Mouse (Mus musculus) c-Kit-positive CD71-negative TER-119-negative erythroid progenitor cells, embryonic 14.5 days (primary cell): ENCODE measurements around the gene Slc5a11.
A peak's percentile ranks its signal among the peaks of the same experiment; 100 is the strongest.

Experiments
- DNase-seq: peaks from one replicate; pipeline ENCODE4 v3.0.0-alpha.2; 2013; ENCODE audit warnings: low read depth

Gene Slc5a11

DNA sequence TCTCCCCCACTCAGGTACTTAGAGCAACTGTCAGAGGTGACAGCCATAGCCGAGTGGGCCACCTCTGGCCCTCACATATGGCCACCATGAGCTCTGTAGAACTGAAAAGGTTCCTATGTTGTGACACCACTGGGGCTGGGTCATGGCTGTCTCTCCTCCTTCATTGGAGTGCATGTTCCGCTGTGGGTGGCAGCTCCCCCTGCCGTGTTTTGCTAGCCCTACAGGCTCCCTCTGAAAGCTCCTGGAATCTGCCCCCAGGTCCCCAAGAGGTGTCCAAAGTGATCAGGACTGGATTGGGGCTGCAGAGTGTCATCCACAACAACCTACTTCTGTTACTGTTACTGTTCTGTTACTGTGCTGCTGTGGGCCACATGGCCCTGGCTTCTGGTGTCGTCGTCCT, 2.3 kb upstream of the Slc5a11 start:
- no peak for DNase-seq

- no peak for DNase-seq
Observed at GRCm38 (mm10) chr7:123215138-123215537, 558 bp downstream of the Slc5a11 start.

DNA sequence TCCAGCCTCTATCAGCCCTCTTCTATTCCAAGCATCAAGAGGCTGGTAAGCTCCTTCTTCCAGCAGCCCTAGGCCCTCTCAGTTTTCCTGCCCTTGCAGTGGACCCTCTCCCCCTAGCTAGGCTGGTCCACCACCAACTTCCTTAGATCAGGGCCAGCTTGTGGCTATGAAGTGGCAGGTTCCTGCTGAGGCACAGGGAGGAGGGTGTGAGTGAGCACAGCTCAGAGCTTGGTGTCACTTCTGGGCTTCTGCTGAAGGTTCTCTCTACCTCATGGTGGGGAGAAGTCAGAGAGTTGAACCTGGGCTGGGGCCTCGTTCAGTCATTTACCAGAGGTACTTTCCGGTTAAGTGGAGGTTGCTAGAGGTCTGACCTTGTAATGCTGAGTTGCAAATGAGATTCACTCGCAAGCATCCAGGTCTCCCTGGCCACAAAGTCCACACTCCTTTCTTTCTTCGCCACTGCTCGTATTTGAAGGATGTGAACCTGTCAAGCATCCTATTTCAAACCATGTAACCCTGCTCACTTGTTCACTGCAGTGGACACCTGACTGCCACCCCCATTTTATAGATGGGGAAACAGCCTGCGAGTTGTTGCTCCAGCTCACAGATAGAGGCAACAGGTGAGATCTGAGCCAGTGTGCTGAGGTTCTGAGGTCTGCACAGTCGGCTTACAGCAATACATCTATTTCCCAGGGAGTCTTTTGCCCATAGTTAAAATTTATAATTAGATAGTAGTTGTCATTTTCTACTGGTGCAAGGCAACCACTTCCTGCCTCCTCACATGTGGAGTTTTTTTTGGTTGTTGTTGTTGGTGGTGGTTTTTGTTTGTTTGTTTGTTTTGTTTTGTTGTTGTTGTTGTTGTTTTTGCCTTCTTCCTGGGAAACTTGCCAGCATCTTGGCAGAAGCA, 3.1 kb downstream of the Slc5a11 start:
- DNase-seq: no peak

- no peak for DNase-seq
Observed at GRCm38 (mm10) chr7:123218620-123219019, 4.0 kb downstream of the Slc5a11 start.

DNA sequence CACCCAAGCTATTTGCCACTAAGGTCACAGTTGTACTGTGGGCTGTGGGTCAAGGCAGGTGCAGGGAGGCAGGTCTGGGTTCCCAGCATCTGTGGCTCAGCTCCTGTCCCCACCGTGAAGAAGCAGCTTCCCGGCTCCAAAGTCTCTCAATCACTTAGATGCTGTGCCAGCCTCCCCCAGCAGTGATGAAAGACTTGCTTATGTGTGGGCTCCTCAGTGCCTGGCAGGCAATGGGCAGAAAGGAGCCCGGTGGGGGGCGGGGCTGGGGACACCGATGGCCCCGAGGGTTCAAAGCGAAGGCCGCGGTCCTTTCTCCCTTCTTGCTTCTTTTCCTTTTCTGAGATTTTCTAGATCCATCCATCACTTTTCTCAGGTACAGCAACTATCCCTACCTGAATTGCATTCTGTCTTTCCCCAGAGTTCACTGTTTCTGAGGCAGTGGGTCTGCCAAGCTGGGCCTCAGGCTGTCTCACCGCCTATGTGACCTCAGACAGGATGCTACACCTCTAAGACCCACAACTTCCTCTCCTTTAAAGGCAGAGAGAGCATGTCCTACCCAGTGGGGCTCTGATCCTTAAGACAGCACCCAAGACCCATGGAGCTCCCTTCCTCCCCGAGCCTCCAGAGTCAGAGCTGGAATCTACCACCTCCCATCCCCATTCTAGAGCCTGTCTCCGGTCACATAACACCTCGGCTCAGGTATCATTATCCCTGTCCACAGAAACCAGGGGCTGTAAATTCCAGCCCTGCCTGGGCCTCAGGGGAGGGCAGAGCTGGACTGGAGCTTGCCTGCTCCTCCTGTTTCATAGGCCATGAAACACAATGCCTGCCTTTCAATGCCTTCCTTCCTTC, 5.4 kb downstream of the Slc5a11 start:
- DNase-seq: no peak

DNA sequence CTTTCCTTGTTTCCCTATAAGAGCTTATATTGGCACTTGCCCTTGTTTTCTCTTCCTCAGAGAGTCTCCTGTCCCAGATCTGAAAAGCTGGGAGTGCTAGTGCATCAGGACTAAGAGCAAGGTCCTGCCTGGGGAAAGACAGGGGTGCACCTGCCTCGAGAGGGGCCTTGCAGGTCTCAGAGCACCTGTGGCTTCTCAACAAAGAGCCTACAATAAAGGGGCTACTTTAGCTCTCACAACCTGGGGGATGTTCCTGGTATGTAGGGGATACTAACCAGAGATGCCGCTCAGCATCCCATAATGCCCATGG, 6.0 kb downstream of the Slc5a11 start:
- DNase-seq: no peak

DNA sequence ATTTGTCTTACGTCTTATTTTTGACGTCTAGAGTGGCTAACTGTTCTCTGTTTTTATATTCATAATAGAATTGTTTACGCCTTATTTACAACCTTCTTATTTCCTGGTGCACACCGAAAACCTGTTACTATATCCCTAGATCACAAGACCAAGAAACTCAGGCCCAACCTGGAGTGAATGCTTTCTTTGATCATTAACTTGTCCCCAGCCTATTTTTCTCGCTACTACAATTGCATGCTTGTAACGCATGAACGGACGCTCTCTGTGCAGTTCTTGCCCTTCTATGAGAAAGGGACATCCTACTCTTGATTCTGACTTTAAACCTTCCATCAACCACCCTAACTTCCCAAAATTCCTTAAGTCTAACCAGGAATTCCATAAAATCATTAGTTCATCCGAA, 9.5 kb downstream of the Slc5a11 start:
- no peak for DNase-seq

DNA sequence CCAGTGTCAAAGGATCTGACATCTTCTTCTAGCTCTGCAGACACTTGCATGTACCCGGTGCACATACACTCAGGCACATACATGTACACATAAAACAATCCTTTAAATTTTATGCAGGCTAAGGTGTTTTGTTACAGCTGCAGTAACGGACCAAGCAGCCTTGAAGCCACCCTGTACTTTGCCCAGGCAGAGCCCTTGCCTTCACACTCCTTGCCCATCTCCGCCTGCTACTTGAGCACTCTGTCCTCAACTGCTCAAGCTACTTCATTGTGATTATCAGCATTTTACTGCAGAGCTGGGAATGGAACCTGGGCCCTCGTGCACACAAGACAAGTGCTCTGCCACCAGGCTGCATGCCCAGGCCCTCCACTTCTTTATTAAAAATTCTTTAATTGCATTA, 10.6 kb downstream of the Slc5a11 start:
- DNase-seq: no peak

GRCm38 (mm10) chr7:123235449-123235848, 20.9 kb downstream of the Slc5a11 start:
- DNase-seq: peak; percentile 45

GRCm38 (mm10) chr7:123238621-123239020, 24.0 kb downstream of the Slc5a11 start:
- DNase-seq: no peak

DNA sequence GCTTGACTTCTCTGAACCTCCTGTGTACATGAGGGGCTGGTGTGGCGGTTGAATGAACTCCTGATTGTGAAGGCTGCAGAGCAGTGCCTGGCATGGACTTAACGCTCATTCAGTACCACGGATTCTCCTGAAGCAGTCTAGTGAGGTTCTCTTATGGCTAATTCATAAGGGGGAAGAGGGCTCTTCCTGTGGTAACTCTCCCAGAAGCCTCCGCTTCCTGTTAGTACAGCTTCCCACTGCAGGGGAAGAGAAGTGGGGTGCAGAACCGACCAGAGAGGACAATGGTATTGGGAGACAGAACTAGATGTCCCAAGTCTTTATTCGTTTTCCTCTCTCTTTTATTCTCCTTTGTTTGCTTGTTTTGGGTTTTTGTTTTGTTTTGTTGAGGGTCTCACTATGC, 25.5 kb downstream of the Slc5a11 start:
- no peak for DNase-seq

GRCm38 (mm10) chr7:123242241-123242640, 27.7 kb downstream of the Slc5a11 start:
- no peak for DNase-seq

- no peak for DNase-seq
Observed at GRCm38 (mm10) chr7:123244833-123245232, 30.3 kb downstream of the Slc5a11 start.

DNA sequence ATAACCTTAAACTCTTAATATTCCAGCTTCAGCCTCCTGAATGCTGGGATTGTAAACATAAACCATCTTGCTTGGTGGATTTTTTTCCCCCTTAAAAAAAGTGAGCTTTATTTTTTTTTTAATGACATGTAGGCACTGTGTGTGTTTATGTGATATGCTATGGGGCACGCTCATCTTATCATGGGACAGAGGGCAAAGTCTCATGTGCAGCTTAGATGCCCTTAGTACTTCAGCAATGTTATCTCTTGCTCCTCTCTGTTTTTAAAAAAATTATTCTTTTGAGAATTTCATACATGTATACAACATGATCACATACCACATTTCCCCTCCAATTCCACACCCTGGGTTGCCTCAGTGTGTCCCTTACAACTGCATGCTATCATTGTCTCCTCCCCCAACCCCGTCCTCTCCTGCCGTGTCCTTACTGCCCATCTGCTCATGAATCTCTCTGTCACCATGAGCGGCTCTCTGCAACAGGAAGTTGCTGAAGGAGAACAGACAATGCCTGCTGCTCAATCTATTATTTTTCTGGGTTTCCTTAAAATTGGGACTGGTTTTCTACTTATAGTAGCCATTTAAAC, 32.0 kb downstream of the Slc5a11 start:
- DNase-seq: no peak

GRCm38 (mm10) chr7:123248166-123248565, 33.6 kb downstream of the Slc5a11 start:
- no peak for DNase-seq

DNA sequence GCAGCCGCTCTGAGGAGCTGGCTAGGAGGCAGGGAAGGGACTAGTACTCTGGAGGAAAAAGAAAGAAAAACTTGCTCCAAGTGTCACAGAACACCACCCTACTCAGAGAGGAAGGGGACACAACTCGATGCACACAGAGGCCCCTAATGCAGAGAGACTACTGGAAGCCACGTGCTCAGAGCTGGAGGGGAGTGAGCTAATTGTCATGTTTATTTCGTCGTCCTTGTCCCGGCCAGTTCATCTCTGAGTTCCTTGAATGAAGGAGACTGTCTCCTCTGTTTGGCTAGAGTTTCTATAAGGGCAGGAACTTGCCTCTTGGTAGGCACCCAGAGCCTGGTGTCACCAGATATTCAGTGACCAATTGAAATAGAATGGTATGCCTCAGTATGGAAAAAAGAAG, 36.8 kb downstream of the Slc5a11 start:
- DNase-seq: no peak

DNA sequence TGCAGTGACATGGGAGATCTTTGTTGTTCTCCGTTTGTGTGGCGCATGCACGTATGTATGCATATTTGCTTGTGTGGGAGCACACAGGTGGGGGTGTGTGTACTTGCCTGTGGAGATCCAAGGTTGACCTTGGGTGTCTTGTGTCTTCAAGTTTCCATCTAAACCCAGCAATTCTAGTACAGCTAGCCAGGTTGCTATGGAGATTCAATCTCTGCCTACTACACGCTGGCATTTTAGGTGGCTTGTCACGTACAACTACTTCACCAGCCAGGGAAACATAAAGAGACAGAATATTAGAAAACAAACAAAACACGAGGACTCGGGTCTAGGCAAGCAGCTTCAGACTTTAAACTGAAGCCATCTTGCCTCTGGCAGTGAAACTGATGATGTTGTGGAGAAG, 38.8 kb downstream of the Slc5a11 start:
- DNase-seq: no peak

GRCm38 (mm10) chr7:123254196-123254970, 39.8 kb downstream of the Slc5a11 start:
- no peak for DNase-seq

- no peak for DNase-seq
Observed at GRCm38 (mm10) chr7:123258103-123258502, 43.5 kb downstream of the Slc5a11 start.

DNA sequence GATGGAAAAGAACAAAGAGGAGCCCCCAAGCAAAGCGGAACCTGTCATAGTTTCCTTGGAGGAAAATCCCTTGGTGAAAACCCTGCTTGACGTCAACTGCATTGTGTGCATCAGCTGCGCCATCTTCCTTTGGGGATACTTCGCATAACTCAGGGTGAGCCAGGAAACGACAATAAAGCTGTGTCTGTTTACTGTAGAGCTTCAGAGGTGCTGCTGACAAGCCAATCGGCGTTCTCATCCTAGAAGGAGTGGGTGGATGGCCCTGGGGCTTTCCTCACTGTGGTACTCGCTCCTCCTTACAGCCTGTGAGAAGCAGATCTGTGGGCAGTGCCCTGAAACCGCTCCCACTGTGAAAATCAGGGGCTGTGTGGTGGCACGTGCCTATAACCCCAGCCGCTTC, 58.5 kb downstream of the Slc5a11 start:
- DNase-seq: no peak

GRCm38 (mm10) chr7:123276568-123276967, 62.0 kb downstream of the Slc5a11 start:
- DNase-seq: no peak

- DNase-seq: no peak
Observed at GRCm38 (mm10) chr7:123279797-123280196, 65.2 kb downstream of the Slc5a11 start.
